Mouse (Mus musculus): Measurements from ENCODE around the gene Pde3a. TPM values are rescaled to one million over a fixed set of nuclear protein-coding genes. Genes with fewer than 3 reads are reported as not detected.

Pde3a gene
- polyA plus RNA-seq, 1 experiment from 2014 or later: 4.8 TPM

- Histone ChIP-seq H3K4me3 (ENCODE audit: low read depth, low read length) (no peak overlapping the region), H3K36me3 (ENCODE audit: control insufficient read depth, insufficient read depth, low read length) (peaks cover 6% of the 10 kb centered on the region; the same call in 1 of the 2 replicates), H3K4me2 (ENCODE audit: low read depth, low read length) (no peak overlapping the region; the same call in 1 of the 2 replicates), H3K27ac (replicated peaks; ENCODE audit: low read depth, low read length) (peak overlapping the region; percentile 33; the same call in 1 of the 2 replicates), H3K4me1 (ENCODE audit: control insufficient read depth, insufficient read depth, low read length) (peaks cover 5% of the 10 kb centered on the region; the same call in 1 of the 2 replicates), H3K9ac (ENCODE audit: low read depth, low read length) (no peak overlapping the region), H3K27me3 (replicated peaks; ENCODE audit: control insufficient read depth, insufficient read depth, low read length) (no peaks in the 10 kb centered on the region; the same call in 1 of the 2 replicates), H3K9me3 (ENCODE audit: control insufficient read depth, low read length) (peaks cover 6% of the 10 kb centered on the region; the same call in 1 of the 2 replicates)
- ATAC-seq (ENCODE audit: low read depth) (no peak), DNase-seq (ENCODE audit: low spot score) (peak; percentile 51)
- 39% methylated on average over 2 of the region's 2 CpGs for WGBS
These were observed 225.2 kb downstream of the Pde3a start for GRCm38 (mm10) chr6:141474223-141474622.

- no peaks in the 10 kb centered on the region; the same call in 1 of the 2 replicates for H3K27me3 ChIP-seq (replicated peaks; ENCODE audit: control insufficient read depth, insufficient read depth, low read length)
- H3K4me3 ChIP-seq (ENCODE audit: low read depth, low read length): no peak overlapping the region
- peaks cover 6% of the 10 kb centered on the region; the same call in 1 of the 2 replicates for H3K36me3 ChIP-seq (ENCODE audit: control insufficient read depth, insufficient read depth, low read length)
- ATAC-seq (ENCODE audit: low read depth) (peak; percentile 41; the same call in 1 of the 2 replicates), DNase-seq (ENCODE audit: low spot score) (peak; percentile 83)
- H3K9me3 ChIP-seq (ENCODE audit: control insufficient read depth, low read length): peaks cover 6% of the 10 kb centered on the region; the same call in 1 of the 2 replicates
- no peak overlapping the region for H3K9ac ChIP-seq (ENCODE audit: low read depth, low read length)
- 27% methylated on average over 3 of the region's 3 CpGs for WGBS
- peak overlapping the region; percentile 33; the same call in 1 of the 2 replicates for H3K27ac ChIP-seq (replicated peaks; ENCODE audit: low read depth, low read length)
- no peak overlapping the region; the same call in 1 of the 2 replicates for H3K4me2 ChIP-seq (ENCODE audit: low read depth, low read length)
- H3K4me1 ChIP-seq (ENCODE audit: control insufficient read depth, insufficient read depth, low read length): peaks cover 5% of the 10 kb centered on the region; the same call in 1 of the 2 replicates
These were observed 225.6 kb downstream of the Pde3a start for GRCm38 (mm10) chr6:141474696-141475095.

DNA sequence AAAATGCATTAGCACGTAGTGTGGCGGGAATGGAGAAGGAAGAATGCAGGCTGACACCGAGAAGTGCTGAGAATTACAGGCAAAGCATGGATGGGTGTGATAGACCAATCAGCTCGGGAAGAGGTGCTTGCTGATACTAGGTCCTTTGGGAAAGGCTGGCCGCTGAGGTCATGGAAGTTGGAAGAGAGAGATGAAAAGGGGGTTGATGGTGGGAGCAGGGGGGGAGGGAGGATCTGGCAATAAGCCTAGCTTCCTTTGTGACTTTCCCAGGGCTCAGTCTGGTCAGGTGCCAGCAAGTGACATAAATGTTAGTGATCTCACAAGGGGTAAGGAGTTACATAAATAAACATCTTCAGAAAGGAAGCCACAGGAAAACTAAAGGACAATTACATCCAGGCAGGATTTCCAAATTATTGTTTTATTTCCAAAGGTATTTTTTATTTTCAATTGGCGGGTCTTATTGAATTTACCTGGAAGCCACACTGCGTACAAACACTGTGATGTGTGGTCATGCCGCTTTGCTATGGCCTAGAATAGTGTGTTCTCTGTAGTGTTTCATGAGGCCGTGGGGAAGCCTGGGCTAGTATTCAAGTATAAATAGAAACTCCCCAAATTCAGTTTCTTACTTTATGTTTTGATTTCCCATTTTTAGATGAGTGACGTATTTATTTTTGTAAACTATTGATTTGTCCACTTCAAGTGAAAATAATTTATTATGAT is 236.4 kb downstream of the Pde3a start:
- Histone ChIP-seq H3K4me2 (ENCODE audit: low read depth, low read length) (no peak overlapping the region), H3K9me3 (ENCODE audit: control insufficient read depth, low read length) (no peaks in the 10 kb centered on the region), H3K9ac (ENCODE audit: low read depth, low read length) (no peak overlapping the region), H3K27me3 (replicated peaks; ENCODE audit: control insufficient read depth, insufficient read depth, low read length) (no peaks in the 10 kb centered on the region), H3K27ac (replicated peaks; ENCODE audit: low read depth, low read length) (no peak overlapping the region), H3K4me1 (ENCODE audit: control insufficient read depth, insufficient read depth, low read length) (peaks cover 7% of the 10 kb centered on the region; the same call in 1 of the 2 replicates), H3K36me3 (ENCODE audit: control insufficient read depth, insufficient read depth, low read length) (peaks cover 11% of the 10 kb centered on the region; the same call in 1 of the 2 replicates), H3K4me3 (ENCODE audit: low read depth, low read length) (no peak overlapping the region)
- ATAC-seq (ENCODE audit: low read depth) (no peak), DNase-seq (ENCODE audit: low spot score) (peak; percentile 49)
- WGBS: 60% methylated on average over 10 of the region's 10 CpGs

GRCm38 (mm10) chr6:141487266-141487665 is 238.2 kb downstream of the Pde3a start:
- WGBS: 59% methylated on average over 7 of the region's 7 CpGs
- no peaks in the 10 kb centered on the region for H3K27me3 ChIP-seq (replicated peaks; ENCODE audit: control insufficient read depth, insufficient read depth, low read length)
- H3K4me3 ChIP-seq (ENCODE audit: low read depth, low read length): no peak overlapping the region
- peak; percentile 71 for DNase-seq (ENCODE audit: low spot score)
- no peak overlapping the region for H3K4me2 ChIP-seq (ENCODE audit: low read depth, low read length)
- peaks cover 19% of the 10 kb centered on the region; the same call in 1 of the 2 replicates for H3K36me3 ChIP-seq (ENCODE audit: control insufficient read depth, insufficient read depth, low read length)
- ATAC-seq (ENCODE audit: low read depth): peak; percentile 60; the same call in 1 of the 2 replicates
- H3K4me1 ChIP-seq (ENCODE audit: control insufficient read depth, insufficient read depth, low read length): peaks cover 7% of the 10 kb centered on the region; the same call in 1 of the 2 replicates
- no peaks in the 10 kb centered on the region for H3K9me3 ChIP-seq (ENCODE audit: control insufficient read depth, low read length)
- no peak overlapping the region for H3K27ac ChIP-seq (replicated peaks; ENCODE audit: low read depth, low read length)
- H3K9ac ChIP-seq (ENCODE audit: low read depth, low read length): no peak overlapping the region

DNA sequence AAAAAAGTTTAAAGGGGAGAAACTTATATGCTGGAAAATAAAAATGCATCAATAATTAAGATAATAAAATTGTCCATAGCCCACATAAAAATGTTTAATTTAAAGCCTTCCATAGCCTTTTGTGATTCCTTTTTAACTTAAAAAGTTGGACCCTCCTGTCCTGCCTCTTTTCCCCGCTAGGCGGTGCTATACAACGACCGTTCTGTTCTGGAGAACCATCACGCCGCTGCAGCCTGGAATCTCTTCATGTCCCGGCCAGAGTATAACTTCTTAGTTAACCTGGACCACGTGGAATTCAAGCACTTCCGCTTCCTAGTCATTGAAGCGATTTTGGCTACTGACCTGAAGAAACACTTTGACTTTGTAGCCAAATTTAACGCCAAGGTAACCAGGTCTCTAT is 239.6 kb downstream of the Pde3a start:
- peak; percentile 67 for DNase-seq (ENCODE audit: low spot score)
- ATAC-seq (ENCODE audit: low read depth): no peak

DNA sequence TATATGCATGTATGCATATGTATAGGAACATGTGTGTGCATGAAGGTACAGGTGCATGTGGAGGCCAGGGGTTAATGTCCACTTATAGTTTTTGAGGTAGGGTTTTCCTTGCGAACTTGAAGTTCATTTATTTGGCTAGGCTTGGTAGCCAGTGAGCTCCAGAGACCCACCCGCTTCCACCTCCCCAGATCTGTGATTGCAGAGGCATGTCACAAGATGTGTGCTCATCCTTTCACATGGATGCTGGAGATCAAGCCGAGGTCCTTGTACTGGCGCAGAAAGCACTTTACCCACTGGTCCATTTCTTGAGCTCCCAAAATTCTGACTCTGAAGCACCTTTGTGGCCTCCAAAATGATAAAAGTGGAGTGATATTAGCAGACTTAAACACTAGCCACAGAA is 245.8 kb downstream of the Pde3a start:
- H3K27me3 ChIP-seq (replicated peaks; ENCODE audit: control insufficient read depth, insufficient read depth, low read length): no peaks in the 10 kb centered on the region
- H3K9ac ChIP-seq (ENCODE audit: low read depth, low read length): no peak overlapping the region
- H3K4me1 ChIP-seq (ENCODE audit: control insufficient read depth, insufficient read depth, low read length): no peaks in the 10 kb centered on the region
- no peak overlapping the region for H3K4me3 ChIP-seq (ENCODE audit: low read depth, low read length)
- ATAC-seq (ENCODE audit: low read depth): no peak
- H3K36me3 ChIP-seq (ENCODE audit: control insufficient read depth, insufficient read depth, low read length): peaks cover 29% of the 10 kb centered on the region; the same call in 1 of the 2 replicates
- no peak overlapping the region for H3K27ac ChIP-seq (replicated peaks; ENCODE audit: low read depth, low read length)
- DNase-seq (ENCODE audit: low spot score): no peak
- no peaks in the 10 kb centered on the region for H3K9me3 ChIP-seq (ENCODE audit: control insufficient read depth, low read length)
- 81% methylated on average over 4 of the region's 4 CpGs for WGBS
- no peak overlapping the region for H3K4me2 ChIP-seq (ENCODE audit: low read depth, low read length)

More for the DNA sequence above, 239.6 kb downstream of the Pde3a start:
- H3K4me1 ChIP-seq (ENCODE audit: control insufficient read depth, insufficient read depth, low read length): peaks cover 7% of the 10 kb centered on the region; the same call in 1 of the 2 replicates
- H3K4me2 ChIP-seq (ENCODE audit: low read depth, low read length): no peak overlapping the region
- WGBS: 14% methylated on average over 11 of the region's 11 CpGs
- no peak overlapping the region for H3K9ac ChIP-seq (ENCODE audit: low read depth, low read length)
- no peaks in the 10 kb centered on the region for H3K9me3 ChIP-seq (ENCODE audit: control insufficient read depth, low read length)
- no peak overlapping the region for H3K4me3 ChIP-seq (ENCODE audit: low read depth, low read length)
- no peak overlapping the region for H3K27ac ChIP-seq (replicated peaks; ENCODE audit: low read depth, low read length)
- H3K27me3 ChIP-seq (replicated peaks; ENCODE audit: control insufficient read depth, insufficient read depth, low read length): no peaks in the 10 kb centered on the region
- peaks cover 28% of the 10 kb centered on the region; the same call in 1 of the 2 replicates for H3K36me3 ChIP-seq (ENCODE audit: control insufficient read depth, insufficient read depth, low read length)

- no peaks in the 10 kb centered on the region for H3K9me3 ChIP-seq (ENCODE audit: control insufficient read depth, low read length)
- H3K27ac ChIP-seq (replicated peaks; ENCODE audit: low read depth, low read length): no peak overlapping the region
- H3K4me3 ChIP-seq (ENCODE audit: low read depth, low read length): no peak overlapping the region
- DNase-seq (ENCODE audit: low spot score) (peak; percentile 71), ATAC-seq (ENCODE audit: low read depth) (peak; percentile 60)
- H3K4me2 ChIP-seq (ENCODE audit: low read depth, low read length): no peak overlapping the region
- no peak overlapping the region for H3K9ac ChIP-seq (ENCODE audit: low read depth, low read length)
- H3K27me3 ChIP-seq (replicated peaks; ENCODE audit: control insufficient read depth, insufficient read depth, low read length): no peaks in the 10 kb centered on the region
- H3K36me3 ChIP-seq (ENCODE audit: control insufficient read depth, insufficient read depth, low read length): peaks cover 24% of the 10 kb centered on the region; the same call in 1 of the 2 replicates
- WGBS: 20% methylated on average over 13 of the region's 13 CpGs
- H3K4me1 ChIP-seq (ENCODE audit: control insufficient read depth, insufficient read depth, low read length): no peaks in the 10 kb centered on the region
These were observed 246.8 kb downstream of the Pde3a start for GRCm38 (mm10) chr6:141495634-141496418.

- peaks cover 7% of the 10 kb centered on the region; the same call in 1 of the 2 replicates for H3K36me3 ChIP-seq (ENCODE audit: control insufficient read depth, insufficient read depth, low read length)
- no peak overlapping the region for H3K4me3 ChIP-seq (ENCODE audit: low read depth, low read length)
- H3K27ac ChIP-seq (replicated peaks; ENCODE audit: low read depth, low read length): no peak overlapping the region
- ATAC-seq (ENCODE audit: low read depth) (no peak), DNase-seq (ENCODE audit: low spot score) (no peak)
- no peak overlapping the region for H3K4me2 ChIP-seq (ENCODE audit: low read depth, low read length)
- no peaks in the 10 kb centered on the region for H3K4me1 ChIP-seq (ENCODE audit: control insufficient read depth, insufficient read depth, low read length)
- H3K9me3 ChIP-seq (ENCODE audit: control insufficient read depth, low read length): no peaks in the 10 kb centered on the region
- H3K27me3 ChIP-seq (replicated peaks; ENCODE audit: control insufficient read depth, insufficient read depth, low read length): no peaks in the 10 kb centered on the region
- no peak overlapping the region for H3K9ac ChIP-seq (ENCODE audit: low read depth, low read length)
These were observed 250.4 kb downstream of the Pde3a start for GRCm38 (mm10) chr6:141499511-141499910.
